Comparison of ENCODE assay signal across 8 mouse cellular contexts in the genomic region with DNA sequence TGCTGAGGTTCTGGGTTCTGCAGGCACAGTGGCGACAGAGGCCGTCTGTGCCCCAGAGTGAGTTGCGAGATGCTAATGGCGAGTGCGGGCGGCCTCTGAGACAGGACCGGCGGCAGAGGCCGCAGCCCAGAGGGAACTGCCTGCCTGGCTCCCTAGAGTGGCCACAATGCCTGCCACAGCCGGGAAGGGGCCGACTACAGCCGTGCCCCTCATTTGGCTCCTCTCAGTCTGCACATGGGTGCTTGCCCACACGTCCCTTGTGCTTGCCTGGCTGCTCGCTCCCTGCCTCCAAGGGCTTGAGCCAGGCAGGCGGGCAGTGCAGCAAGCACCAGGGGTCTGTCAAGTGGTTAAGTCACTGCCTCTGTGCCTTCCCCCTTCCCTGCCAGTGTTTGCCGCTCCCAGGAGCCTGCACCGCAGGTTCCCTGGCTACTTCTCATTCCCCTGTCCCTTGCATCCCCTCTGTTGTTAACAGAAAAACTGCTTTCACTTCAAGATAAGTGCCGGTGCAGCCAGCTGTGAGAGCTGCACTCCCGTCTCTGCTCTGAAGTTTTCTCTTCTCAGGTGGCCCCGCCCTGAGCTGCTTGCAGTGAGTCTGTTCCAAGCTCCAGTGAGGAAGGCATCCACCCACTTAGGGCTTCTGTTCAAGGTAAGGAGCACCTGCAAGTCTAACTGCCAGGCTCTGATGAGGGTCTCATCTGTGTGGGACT.
DNase-seq lines count a peak whose midpoint lies in the region; ATAC-seq and TF ChIP-seq lines count a peak whose summit lies in the region.

No protein-coding gene starts in this region.

- no peak for ATAC-seq in forebrain, embryonic 16.5 days
- ATAC-seq in liver, postnatal 0 days, result no peak
- ATAC-seq in stomach, postnatal 0 days (ENCODE audit: low FRiP score, low TSS enrichment), result no peak

- H3K27me3 ChIP-seq in forebrain, embryonic 16.5 days (replicated peaks; ENCODE audit: control insufficient read depth, insufficient read depth, low read length), result no peaks in the 10 kb centered on the region
- H3K27me3 ChIP-seq in liver, postnatal 0 days (ENCODE audit: insufficient read depth, low read length), result no peaks in the 10 kb centered on the region
- no peaks in the 10 kb centered on the region for H3K27me3 ChIP-seq in stomach, postnatal 0 days (ENCODE audit: control insufficient read depth, insufficient read depth, low read length)

- peak overlapping the region; percentile 21; the same call in 1 of the 2 replicates for H3K4me2 ChIP-seq in forebrain, embryonic 16.5 days (ENCODE audit: low read length)
- 0 out of 2 replicates have a peak overlapping the region, but pooled peaks have one; percentile 18 for H3K4me2 ChIP-seq in liver, postnatal 0 days (ENCODE audit: low read depth, low read length)
- peak overlapping the region; percentile 36 for H3K4me2 ChIP-seq in stomach, postnatal 0 days (replicated peaks; ENCODE audit: low read depth)

- no peak for TF ChIP-seq EP300 in liver, postnatal 0 days (IDR thresholded peaks at IDR 0.05; ENCODE audit: low read depth)
- TF ChIP-seq EP300 in stomach, postnatal 0 days (optimal IDR thresholded peaks at IDR 0.05), result no peak

- TF ChIP-seq CTCF in liver, postnatal 0 days (IDR thresholded peaks at IDR 0.05; ENCODE audit: low read depth), result no peak
- TF ChIP-seq CTCF in stomach, postnatal 0 days (IDR thresholded peaks at IDR 0.05; ENCODE audit: low read depth), result no peak

- 0 out of 2 replicates have a peak overlapping the region, but pooled peaks have one; percentile 6 for H3K9ac ChIP-seq in forebrain, embryonic 16.5 days (replicated peaks; ENCODE audit: low read depth, low read length)
- no peak overlapping the region for H3K9ac ChIP-seq in liver, postnatal 0 days (replicated peaks)
- H3K9ac ChIP-seq in stomach, postnatal 0 days (ENCODE audit: low read length), result no peak overlapping the region

- H3K4me1 ChIP-seq in forebrain, embryonic 16.5 days (replicated peaks; ENCODE audit: control insufficient read depth, insufficient read depth, low read length), result peaks cover 3% of the 10 kb centered on the region; the same call in 1 of the 2 replicates
- no peaks in the 10 kb centered on the region for H3K4me1 ChIP-seq in liver, postnatal 0 days (ENCODE audit: insufficient read depth)
- no peaks in the 10 kb centered on the region for H3K4me1 ChIP-seq in stomach, postnatal 0 days (replicated peaks; ENCODE audit: control insufficient read depth, insufficient read depth)

- no peak overlapping the region for H3K27ac ChIP-seq in forebrain, embryonic 16.5 days (ENCODE audit: low read length)
- no peak overlapping the region for H3K27ac ChIP-seq in liver, postnatal 0 days (ENCODE audit: low read depth)
- no peak overlapping the region for H3K27ac ChIP-seq in stomach, postnatal 0 days (replicated peaks)

- no peaks in the 10 kb centered on the region for H3K36me3 ChIP-seq in forebrain, embryonic 16.5 days (ENCODE audit: control insufficient read depth, insufficient read depth)
- no peaks in the 10 kb centered on the region for H3K36me3 ChIP-seq in liver, postnatal 0 days (replicated peaks; ENCODE audit: insufficient read depth, low read length)
- no peaks in the 10 kb centered on the region for H3K36me3 ChIP-seq in stomach, postnatal 0 days (ENCODE audit: control insufficient read depth, insufficient read depth, low read length)

- no peak overlapping the region for H3K4me3 ChIP-seq in forebrain, embryonic 16.5 days (replicated peaks; ENCODE audit: low read length)
- no peak overlapping the region for H3K4me3 ChIP-seq in liver, postnatal 0 days (ENCODE audit: low read depth, low read length)
- H3K4me3 ChIP-seq in stomach, postnatal 0 days (ENCODE audit: low read depth, low read length), result no peak overlapping the region

- peak; percentile 4 for DNase-seq in thymus, postnatal 0 days (ENCODE audit: low spot score)
- no peak for DNase-seq in thymus, adult 18-20 months
- DNase-seq in liver, postnatal 0 days, result no peak
- peak; percentile 20 for DNase-seq in stomach, postnatal 0 days (ENCODE audit: low spot score)
- no peak for DNase-seq in cerebellum, adult 18-20 months
- DNase-seq in cerebellum, postnatal 14 days, result no peak
- no peak for DNase-seq in layer of hippocampus, postnatal 14 days (ENCODE audit: low spot score in 2 of 2)

- 30% methylated on average over 20 of the region's 20 CpGs for WGBS in forebrain, embryonic 16.5 days
- 49% methylated on average over 20 of the region's 20 CpGs for WGBS in liver, postnatal 0 days (ENCODE audit: insufficient replicate concordance)
- WGBS in stomach, postnatal 0 days, result 47% methylated on average over 20 of the region's 20 CpGs

- H3K9me3 ChIP-seq in forebrain, embryonic 16.5 days (ENCODE audit: control insufficient read depth, low read length), result no peaks in the 10 kb centered on the region
- no peaks in the 10 kb centered on the region for H3K9me3 ChIP-seq in liver, postnatal 0 days (ENCODE audit: low read length)
- H3K9me3 ChIP-seq in stomach, postnatal 0 days (ENCODE audit: control insufficient read depth, low read length), result no peaks in the 10 kb centered on the region

Comparison
In these comparisons a context has a peak if more than half of its experiments do, and no peak if none do; other contexts are left out.
1. DNase-seq: peak in thymus, postnatal 0 days (single experiment) and stomach, postnatal 0 days (single experiment); none in thymus, adult 18-20 months (0 of 2), liver, postnatal 0 days (single experiment), cerebellum, adult 18-20 months (0 of 2), cerebellum, postnatal 14 days (0 of 2) and layer of hippocampus, postnatal 14 days (0 of 2).
2. Peak in every context shown above with its lines, with median percentiles within 50 percentile points of each other: H3K4me2 ChIP-seq.